Mouse (Mus musculus) midbrain, embryonic 13.5 days (tissue): ENCODE data around the gene Tnfrsf12a. TPM values are rescaled to one million over a fixed set of nuclear protein-coding genes. Genes with fewer than 3 reads are reported as not detected.
A peak's percentile ranks its signal among the peaks of the same experiment; 100 is the strongest.

Experiments
- ATAC-seq: fragments of 200-750 bp; cut with Nextera tagmentation; 2 replicates; pipeline ENCODE4 v1.8.0; 2017; ENCODE audit warnings: mild to moderate bottlenecking, moderate TSS enrichment, moderate library complexity
- H3K27ac ChIP-seq: fragments of 300-500 bp; sonication (generic); 2 replicates; pipeline ENCODE4 v1.5.1; 2015; ENCODE audit warnings: inconsistent platforms, mild to moderate bottlenecking, moderate library complexity
- H3K27me3 ChIP-seq: fragments of 300-500 bp; sonication (generic); 2 replicates; pipeline ENCODE4 v1.6.1; 2015; ENCODE audit warnings: mild to moderate bottlenecking, inconsistent platforms
- H3K36me3 ChIP-seq: fragments of 300-500 bp; sonication (generic); 2 replicates; pipeline ENCODE4 v1.6.1; 2015; ENCODE audit warnings: mild to moderate bottlenecking, inconsistent platforms
- H3K4me1 ChIP-seq: fragments of 300-500 bp; sonication (generic); replicated peaks from 2 replicates; pipeline ENCODE4 v1.6.1; 2015; ENCODE audit warnings: inconsistent platforms
- H3K4me2 ChIP-seq: fragments of 300-500 bp; sonication (generic); replicated peaks from 2 replicates; pipeline ENCODE4 v1.6.1; 2015; ENCODE audit warnings: moderate library complexity, mild to moderate bottlenecking, inconsistent platforms
- H3K4me3 ChIP-seq: fragments of 300-500 bp; sonication (generic); replicated peaks from 2 replicates; pipeline ENCODE4 v1.5.1; 2015; ENCODE audit warnings: mild to moderate bottlenecking, inconsistent platforms
- H3K9ac ChIP-seq: fragments of 300-500 bp; sonication (generic); replicated peaks from 2 replicates; pipeline ENCODE4 v1.6.1; 2015; ENCODE audit warnings: mild to moderate bottlenecking, inconsistent platforms
- H3K9me3 ChIP-seq: fragments of 300-500 bp; sonication (generic); 2 replicates; pipeline ENCODE4 v1.6.1; 2016; ENCODE audit warnings: mild to moderate bottlenecking, inconsistent platforms
- WGBS: fragments of 180-500 bp; shearing (Covaris S2); methylation state at CpG from one replicate; pipeline ENCODE4 v1.1.7; 2015; 5-methylcytosine and 5-hydroxymethylcytosine counted together
- polyA plus RNA-seq: library from polyadenylated mRNA; unstranded; fragments of >200 nt; fragmentation: Nextera tagmentation; extraction: Ambion mirVana; gene quantifications from 2 replicates; pipeline ENCODE4 v1.2.1, GENCODE M21; 2015

The Tnfrsf12a gene
- polyA plus RNA-seq, 1 experiment from 2014 or later, result 2.9 TPM

DNA sequence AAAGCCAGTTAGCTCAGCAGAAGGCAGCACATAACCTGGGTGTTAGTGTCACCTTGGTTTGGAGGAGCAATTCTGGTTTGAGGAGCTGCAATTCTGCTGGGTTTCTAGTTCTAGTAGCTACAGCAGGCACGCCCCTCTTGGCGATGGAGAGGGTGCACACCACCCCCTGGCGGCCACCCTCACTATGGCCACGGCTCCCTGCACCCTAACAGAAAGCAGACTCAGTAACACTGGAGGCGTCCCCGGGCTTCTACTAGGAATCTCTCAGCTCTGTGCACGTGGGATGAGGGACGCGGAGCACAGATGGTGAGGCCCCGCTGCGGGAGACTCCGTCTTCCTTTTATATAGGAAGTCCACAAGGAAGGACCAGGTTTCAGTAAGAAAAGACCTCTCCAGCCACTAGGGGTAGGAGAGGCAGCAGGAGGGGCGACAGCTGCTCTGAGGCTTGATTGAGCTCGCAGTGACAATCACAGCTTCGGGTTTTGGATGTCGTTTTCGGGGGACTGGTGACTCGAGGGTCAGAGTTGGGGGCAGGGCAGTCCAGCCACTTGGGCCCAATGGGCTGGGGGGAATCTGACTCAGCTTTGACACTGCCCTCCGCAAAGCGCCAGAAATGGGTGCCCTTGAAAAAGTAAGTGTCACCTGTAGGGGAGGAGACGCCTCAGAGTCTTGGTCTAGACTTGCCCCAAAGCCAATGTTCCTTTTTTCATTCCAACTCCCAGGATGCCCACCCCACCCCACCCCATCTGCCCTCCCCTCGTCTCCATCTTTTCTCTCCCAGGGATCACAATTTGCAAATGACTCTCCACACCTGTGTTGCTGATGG lies 46.9 kb downstream of the Tnfrsf12a start:
- Histone ChIP-seq H3K4me2 (peak overlapping the region; percentile 42), H3K9me3 (no peaks in the 10 kb centered on the region), H3K4me1 (peaks cover 6% of the 10 kb centered on the region), H3K36me3 (no peaks in the 10 kb centered on the region), H3K4me3 (peak overlapping the region; percentile 11; the same call in 1 of the 2 replicates), H3K9ac (no peak overlapping the region), H3K27ac (no peak overlapping the region), H3K27me3 (no peaks in the 10 kb centered on the region)
- peak; percentile 90 for ATAC-seq
- 16% methylated on average over 22 of the region's 22 CpGs for WGBS

DNA sequence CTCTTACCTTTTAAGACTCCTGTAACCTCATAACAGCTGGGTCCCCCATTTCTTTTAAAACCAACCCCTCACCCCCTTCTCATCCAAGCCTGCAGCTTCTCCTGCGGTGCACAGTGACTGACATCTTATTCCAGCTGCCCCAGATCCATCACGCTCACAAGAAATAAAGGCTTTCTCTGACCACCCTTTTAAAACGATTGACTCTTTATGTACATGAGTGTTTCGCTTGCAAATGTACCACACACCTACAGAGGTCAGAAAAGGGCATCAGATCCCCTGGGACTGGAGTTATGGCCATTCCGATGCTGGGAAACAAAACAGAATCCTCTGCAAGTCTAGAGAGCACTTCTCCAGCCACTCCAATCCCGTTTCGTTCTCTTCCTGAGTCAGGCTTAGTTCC lies 49.5 kb downstream of the Tnfrsf12a start:
- H3K4me2 ChIP-seq, result no peak overlapping the region
- no peaks in the 10 kb centered on the region for H3K9me3 ChIP-seq
- no peaks in the 10 kb centered on the region for H3K36me3 ChIP-seq
- no peak overlapping the region for H3K4me3 ChIP-seq
- no peak for ATAC-seq
- no peaks in the 10 kb centered on the region for H3K27me3 ChIP-seq
- H3K9ac ChIP-seq, result no peak overlapping the region
- H3K27ac ChIP-seq, result no peak overlapping the region
- 36% methylated on average over 7 of the region's 7 CpGs for WGBS
- peaks cover 6% of the 10 kb centered on the region for H3K4me1 ChIP-seq

Other genes with a start within 250 kb of the Tnfrsf12a start
- not detected in 2 replicates for gene Vmn2r117, start 197.8 kb downstream of the Tnfrsf12a start, polyA plus RNA-seq
- gene Zfp213, start 113.2 kb downstream of the Tnfrsf12a start, polyA plus RNA-seq, result 18.0 and 20.4 TPM in 2 replicates
- 26.6 and 28.7 TPM in 2 replicates for gene Zfp13, start 78.0 kb downstream of the Tnfrsf12a start, polyA plus RNA-seq
- not detected in 2 replicates for gene Zscan10, start 76.6 kb downstream of the Tnfrsf12a start, polyA plus RNA-seq
- 1.1 TPM in 2 replicates for gene Mmp25, start 32.2 kb downstream of the Tnfrsf12a start, polyA plus RNA-seq
- 0.16 TPM in 1 of 2 replicates, not detected in the other for gene Bicdl2, start 17.0 kb downstream of the Tnfrsf12a start, polyA plus RNA-seq
- 84.9 and 90.9 TPM in 2 replicates for gene Hcfc1r1, start 3.9 kb downstream of the Tnfrsf12a start, polyA plus RNA-seq
- gene Thoc6, start 3.6 kb downstream of the Tnfrsf12a start, polyA plus RNA-seq, result 44.8 and 46.5 TPM in 2 replicates
- 0.15 and 0.17 TPM in 2 replicates for gene Cldn6, start 1.8 kb upstream of the Tnfrsf12a start, polyA plus RNA-seq
- gene Cldn9, start 6.6 kb upstream of the Tnfrsf12a start, polyA plus RNA-seq, result 0.32 and 1.1 TPM in 2 replicates
- 0.30 TPM in 1 of 2 replicates, not detected in the other for gene 1520401A03Rik, start 45.3 kb upstream of the Tnfrsf12a start, polyA plus RNA-seq
- 21.4 and 26.5 TPM in 2 replicates for gene Pkmyt1, start 48.9 kb upstream of the Tnfrsf12a start, polyA plus RNA-seq
- gene Paqr4, start 63.4 kb upstream of the Tnfrsf12a start, polyA plus RNA-seq, result 55.8 and 56.8 TPM in 2 replicates
- 0.57 and 0.66 TPM in 2 replicates for gene Kremen2, start 68.4 kb upstream of the Tnfrsf12a start, polyA plus RNA-seq
- gene Flywch1, start 94.1 kb upstream of the Tnfrsf12a start, polyA plus RNA-seq, result 238 and 243 TPM in 2 replicates
- gene Flywch2, start 108.6 kb upstream of the Tnfrsf12a start, polyA plus RNA-seq, result 63.9 and 70.5 TPM in 2 replicates
- gene Srrm2, start 113.1 kb upstream of the Tnfrsf12a start, polyA plus RNA-seq, result 639 and 664 TPM in 2 replicates
- 1,286 and 1,324 TPM in 2 replicates for gene Elob, start 151.7 kb upstream of the Tnfrsf12a start, polyA plus RNA-seq
- gene Prss33, start 158.6 kb upstream of the Tnfrsf12a start, polyA plus RNA-seq, result 0.30 and 0.36 TPM in 2 replicates
- gene Prss32, start 166.4 kb upstream of the Tnfrsf12a start, polyA plus RNA-seq, result not detected in 2 replicates
- 0.94 and 1.5 TPM in 2 replicates for gene Prss41, start 166.7 kb upstream of the Tnfrsf12a start, polyA plus RNA-seq
- gene Prss21, start 190.6 kb upstream of the Tnfrsf12a start, polyA plus RNA-seq, result not detected in 2 replicates
- not detected in 2 replicates for gene Dcpp1, start 203.4 kb upstream of the Tnfrsf12a start, polyA plus RNA-seq
- not detected in 2 replicates for gene Dcpp2, start 203.4 kb upstream of the Tnfrsf12a start, polyA plus RNA-seq
- not detected in 2 replicates for gene Dcpp3, start 240.0 kb upstream of the Tnfrsf12a start, polyA plus RNA-seq